Mouse (Mus musculus) ES-E14 (cell line): Measurements from ENCODE around the gene Eid2. TPM values are rescaled to one million over a fixed set of nuclear protein-coding genes. Genes with fewer than 3 reads are reported as not detected.

ENCODE experiments used
- DNase-seq: peaks from one replicate; pipeline ENCODE4 v3.0.0-alpha.2; 2013; ENCODE audit warnings: low read depth, low spot score
- H3K27ac ChIP-seq: 2 replicates; pipeline ENCODE4 v1.5.1; 2012; ENCODE audit warnings: low read depth, mild to moderate bottlenecking, low read length, moderate library complexity, mixed read lengths; ENCODE audit not compliant: poor library complexity, insufficient read depth, severe bottlenecking
- H3K36me3 ChIP-seq: 2 replicates; pipeline ENCODE4 v1.6.1; 2012; ENCODE audit warnings: mild to moderate bottlenecking, low read length, moderate library complexity, mixed read lengths; ENCODE audit not compliant: control insufficient read depth, poor library complexity, insufficient read depth, severe bottlenecking
- H3K4me1 ChIP-seq, 2 experiments: fragments of 150-350 bp in 1 of 2; sonication (generic) in 1 of 2; 2 replicates each; pipeline ENCODE4 v1.6.1; 2012; ENCODE audit warnings: low read length in 2 of 2, mild to moderate bottlenecking in 1 of 2, mixed read lengths in 1 of 2; ENCODE audit not compliant: control insufficient read depth in 2 of 2, insufficient read depth in 2 of 2, poor library complexity in 1 of 2
- H3K4me3 ChIP-seq, 2 experiments: fragments of 150-350 bp in 1 of 2; sonication (generic) in 1 of 2; 2 replicates each; pipeline ENCODE4 v1.5.1; 2012; ENCODE audit warnings: low read length in 2 of 2, low read depth in 1 of 2, mild to moderate bottlenecking in 1 of 2, mixed read lengths in 1 of 2; ENCODE audit not compliant: insufficient read depth in 1 of 2, poor library complexity in 1 of 2, severe bottlenecking in 1 of 2
- H3K9ac ChIP-seq: 2 replicates; pipeline ENCODE4 v1.6.1; 2012; ENCODE audit warnings: low read depth, mild to moderate bottlenecking, low read length, mixed read lengths; ENCODE audit not compliant: poor library complexity, insufficient read depth, severe bottlenecking
- H3K9me3 ChIP-seq: fragments of 150-350 bp; sonication (generic); 2 replicates; pipeline ENCODE4 v1.6.1; 2012; ENCODE audit warnings: low read depth, mild to moderate bottlenecking, low read length; ENCODE audit not compliant: control insufficient read depth, insufficient read depth
- CHD2 ChIP-seq: IDR thresholded peaks from 2 replicates; pipeline ENCODE4 v1.6.1; 2014; ENCODE audit warnings: mild to moderate bottlenecking, low read depth, low read length, inconsistent platforms
- HCFC1 ChIP-seq: IDR thresholded peaks from 2 replicates; pipeline ENCODE4 v1.6.1; 2012; ENCODE audit warnings: low read length, inconsistent platforms, borderline replicate concordance; ENCODE audit not compliant: insufficient read depth
- MAFK ChIP-seq: IDR thresholded peaks from 2 replicates; pipeline ENCODE4 v1.6.1; 2014; ENCODE audit warnings: mild to moderate bottlenecking, low read depth, low read length, inconsistent platforms; ENCODE audit not compliant: insufficient read depth
- ZC3H11A ChIP-seq: IDR thresholded peaks from 2 replicates; pipeline ENCODE4 v1.6.1; 2012; ENCODE audit warnings: low read depth, mild to moderate bottlenecking, inconsistent platforms, low read length, borderline replicate concordance
- ZNF384 ChIP-seq: IDR thresholded peaks from 2 replicates; pipeline ENCODE4 v1.6.1; 2012; ENCODE audit warnings: low read depth, low read length, inconsistent platforms
- in situ Hi-C, 2 experiments: fragments of 600-800 bp; cut with MboI; formaldehyde crosslinking; loops; one replicate each; pipeline ENCODE4 v1.15.1; 2025; ENCODE audit warnings: low sequenced_read_pairs in 2 of 2, inconsistent platforms in 1 of 2; ENCODE audit not compliant: unreplicated experiment in 2 of 2
- total RNA-seq: library from RNA; depleted of rRNA; stranded (reverse); fragments of 300-350 nt; gene quantifications from 2 replicates; pipeline ENCODE4 v1.2.3, GENCODE M21; 2012; rRNA removed

Gene Eid2
- total RNA-seq, 1 experiment: 18.5 TPM

DNA sequence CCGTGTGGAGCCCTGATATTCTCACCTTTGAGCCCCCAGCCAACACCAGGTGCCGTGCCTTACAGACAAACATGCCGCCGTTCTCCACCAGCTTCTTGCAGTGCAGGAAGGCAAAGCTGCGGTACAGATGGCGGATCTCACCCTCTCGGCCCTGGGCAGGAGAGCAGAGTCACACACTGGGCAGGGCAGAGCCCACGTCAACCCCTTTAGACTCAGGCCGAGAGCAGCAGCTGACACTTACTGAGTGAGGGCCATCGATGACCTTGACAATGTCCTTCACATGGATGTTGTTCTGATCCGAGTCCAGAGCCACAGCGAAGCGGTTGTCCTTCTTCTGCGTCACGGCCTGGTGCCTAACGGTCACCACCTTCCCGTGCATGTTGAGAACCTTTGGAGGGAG, 51.0 kb downstream of the Eid2 start:
- no peak overlapping the region for H3K4me3 ChIP-seq
- in situ Hi-C loops: no loop called here

More for the DNA sequence above, 51.0 kb downstream of the Eid2 start:
- DNase-seq: no peak
- H3K27ac ChIP-seq: no peak overlapping the region
- no peaks in the 10 kb centered on the region for H3K9me3 ChIP-seq
- no peaks in the 10 kb centered on the region for H3K4me1 ChIP-seq
- TF ChIP-seq CHD2 (no peak), ZC3H11A (no peak), ZNF384 (no peak), MAFK (no peak), HCFC1 (no peak)
- H3K36me3 ChIP-seq: peaks cover 85% of the 10 kb centered on the region
- H3K9ac ChIP-seq: no peak overlapping the region

Other genes starting within 250 kb of the Eid2 start
- gene Psmc4, start 217.8 kb upstream of the Eid2 start, total RNA-seq: 211 and 287 TPM in 2 replicates
- gene Fcgbp, start 196.6 kb upstream of the Eid2 start, total RNA-seq: 0.85 and 1.2 TPM in 2 replicates
- 0.85 and 1.4 TPM in 2 replicates for gene 9530053A07Rik, start 138.4 kb upstream of the Eid2 start, total RNA-seq
- 150 and 189 TPM in 2 replicates for gene Fbl, start 98.2 kb upstream of the Eid2 start, total RNA-seq
- gene Dyrk1b, start 88.4 kb upstream of the Eid2 start, total RNA-seq: 3.9 and 6.3 TPM in 2 replicates
- 4.3 and 4.6 TPM in 2 replicates for gene Eid2b, start 9.9 kb downstream of the Eid2 start, total RNA-seq
- gene Selenov, start 23.3 kb downstream of the Eid2 start, total RNA-seq: 0.16 and 0.58 TPM in 2 replicates
- 4.1 and 17.4 TPM in 2 replicates for gene Dll3, start 34.4 kb downstream of the Eid2 start, total RNA-seq
- gene Timm50, start 44.2 kb downstream of the Eid2 start, total RNA-seq: 124 and 159 TPM in 2 replicates
- gene Supt5, start 70.9 kb downstream of the Eid2 start, total RNA-seq: 83.7 and 87.8 TPM in 2 replicates
- 1,678 and 1,740 TPM in 2 replicates for gene Rps16, start 82.8 kb downstream of the Eid2 start, total RNA-seq
- gene Plekhg2, start 104.7 kb downstream of the Eid2 start, total RNA-seq: 15.0 TPM in 2 replicates
- gene Zfp36, start 112.4 kb downstream of the Eid2 start, total RNA-seq: 3.9 and 5.0 TPM in 2 replicates
- 34.8 and 50.8 TPM in 2 replicates for gene Med29, start 124.8 kb downstream of the Eid2 start, total RNA-seq
- 74.5 and 83.9 TPM in 2 replicates for gene Paf1, start 125.1 kb downstream of the Eid2 start, total RNA-seq
- 12.7 and 17.2 TPM in 2 replicates for gene Gmfg, start 169.6 kb downstream of the Eid2 start, total RNA-seq
- 17.1 and 32.6 TPM in 2 replicates for gene Lrfn1, start 184.1 kb downstream of the Eid2 start, total RNA-seq
- not detected in 2 replicates for gene Ifnl2, start 242.6 kb downstream of the Eid2 start, total RNA-seq